Mouse (Mus musculus) lung, embryonic 15.5 days (tissue): ENCODE measurements around the gene Ap1s2. TPM values are rescaled to one million over a fixed set of nuclear protein-coding genes. Genes with fewer than 3 reads are reported as not detected.

Source experiments
- ATAC-seq: fragments of 200-750 bp; cut with Nextera tagmentation; 2 replicates; pipeline ENCODE4 v1.8.0; 2017; ENCODE audit warnings: moderate number of reproducible peaks, borderline replicate concordance; ENCODE audit not compliant: low FRiP score, low TSS enrichment; ENCODE audit errors: extremely low read depth
- H3K27ac ChIP-seq: fragments of 300-500 bp; sonication (generic); 2 replicates; pipeline ENCODE4 v1.5.1; 2015; ENCODE audit warnings: moderate library complexity, mild to moderate bottlenecking, inconsistent platforms
- H3K27me3 ChIP-seq: fragments of 300-500 bp; sonication (generic); 2 replicates; pipeline ENCODE4 v1.6.1; 2015; ENCODE audit warnings: inconsistent platforms
- H3K36me3 ChIP-seq: fragments of 300-500 bp; sonication (generic); 2 replicates; pipeline ENCODE4 v1.6.1; 2015; ENCODE audit warnings: inconsistent platforms
- H3K4me1 ChIP-seq: fragments of 300-500 bp; sonication (generic); 2 replicates; pipeline ENCODE4 v1.6.1; 2015; ENCODE audit warnings: inconsistent platforms
- H3K4me2 ChIP-seq: fragments of 300-500 bp; sonication (generic); 2 replicates; pipeline ENCODE4 v1.6.1; 2015; ENCODE audit warnings: inconsistent platforms, mild to moderate bottlenecking, moderate library complexity
- H3K4me3 ChIP-seq: fragments of 300-500 bp; sonication (generic); 2 replicates; pipeline ENCODE4 v1.5.1; 2015; ENCODE audit warnings: mild to moderate bottlenecking, inconsistent platforms
- H3K9ac ChIP-seq: fragments of 300-500 bp; sonication (generic); 2 replicates; pipeline ENCODE4 v1.6.1; 2015; ENCODE audit warnings: inconsistent platforms
- H3K9me3 ChIP-seq: fragments of 300-500 bp; sonication (generic); 2 replicates; pipeline ENCODE4 v1.6.1; 2016; ENCODE audit warnings: inconsistent platforms
- WGBS: fragments of 180-500 bp; shearing (Covaris S2); methylation state at CpG from one replicate; pipeline ENCODE4 v1.1.7; 2015; 5-methylcytosine and 5-hydroxymethylcytosine counted together
- polyA plus RNA-seq: library from polyadenylated mRNA; unstranded; fragments of >200 nt; fragmentation: Nextera tagmentation; extraction: Ambion mirVana; gene quantifications from 2 replicates; pipeline ENCODE4 v1.2.1, GENCODE M21; 2015

Ap1s2 gene
- polyA plus RNA-seq: 22.3 and 23.2 TPM in 2 replicates

GRCm38 (mm10) chrX:163908337-163909250, at the start of gene Ap1s2:
Gene Ap1s2 (plus strand): TSS chrX:163909017.
- Histone ChIP-seq H3K9me3 (no peaks in the 10 kb centered on the region), H3K4me1 (no peaks in the 10 kb centered on the region), H3K36me3 (no peaks in the 10 kb centered on the region), H3K27me3 (no peaks in the 10 kb centered on the region), H3K4me3 (peak within 1 kb of the TSS; percentile 69), H3K4me2 (peak within 1 kb of the TSS; percentile 58), H3K27ac (peak within 1 kb of the TSS; percentile 78), H3K9ac (peak within 1 kb of the TSS; percentile 56)
- peak; percentile 99 for ATAC-seq
- WGBS: 26% methylated on average over 77 of the region's 80 CpGs

- Histone ChIP-seq H3K9me3 (no peaks in the 10 kb centered on the region), H3K27me3 (no peaks in the 10 kb centered on the region), H3K9ac (no peak overlapping the region), H3K4me3 (no peak overlapping the region), H3K36me3 (no peaks in the 10 kb centered on the region), H3K4me1 (no peaks in the 10 kb centered on the region), H3K4me2 (no peak overlapping the region), H3K27ac (no peak overlapping the region)
- ATAC-seq: no peak
- 72% methylated on average over 5 of the region's 5 CpGs for WGBS
Observed at GRCm38 (mm10) chrX:163867711-163868379, 41.0 kb upstream of the Ap1s2 start.

GRCm38 (mm10) chrX:163868659-163869278, 40.0 kb upstream of the Ap1s2 start:
- H3K9me3 ChIP-seq: no peaks in the 10 kb centered on the region
- no peaks in the 10 kb centered on the region for H3K4me1 ChIP-seq
- ATAC-seq: no peak

GRCm38 (mm10) chrX:163875932-163876331, 32.9 kb upstream of the Ap1s2 start:
- no peak overlapping the region for H3K27ac ChIP-seq
- H3K27me3 ChIP-seq: no peaks in the 10 kb centered on the region
- 77% methylated on average over 3 of the region's 3 CpGs for WGBS
- no peak overlapping the region for H3K4me2 ChIP-seq
- H3K9me3 ChIP-seq: no peaks in the 10 kb centered on the region
- no peak overlapping the region for H3K4me3 ChIP-seq
- no peak overlapping the region for H3K9ac ChIP-seq
- H3K36me3 ChIP-seq: no peaks in the 10 kb centered on the region
- ATAC-seq: no peak
- H3K4me1 ChIP-seq: no peaks in the 10 kb centered on the region

More at GRCm38 (mm10) chrX:163868659-163869278, 40.0 kb upstream of the Ap1s2 start:
- no peak overlapping the region for H3K4me3 ChIP-seq
- no peak overlapping the region for H3K4me2 ChIP-seq
- H3K27me3 ChIP-seq: no peaks in the 10 kb centered on the region
- 76% methylated on average over 11 of the region's 11 CpGs for WGBS
- H3K36me3 ChIP-seq: no peaks in the 10 kb centered on the region
- no peak overlapping the region for H3K9ac ChIP-seq
- no peak overlapping the region for H3K27ac ChIP-seq

GRCm38 (mm10) chrX:163876636-163877035, 32.2 kb upstream of the Ap1s2 start:
- no peaks in the 10 kb centered on the region for H3K27me3 ChIP-seq
- H3K9me3 ChIP-seq: no peaks in the 10 kb centered on the region
- H3K4me1 ChIP-seq: no peaks in the 10 kb centered on the region
- no peak overlapping the region for H3K27ac ChIP-seq
- WGBS: 49% methylated on average over 4 of the region's 4 CpGs
- H3K4me2 ChIP-seq: no peak overlapping the region
- ATAC-seq: no peak
- no peaks in the 10 kb centered on the region for H3K36me3 ChIP-seq
- no peak overlapping the region for H3K4me3 ChIP-seq
- no peak overlapping the region for H3K9ac ChIP-seq

- 58% methylated on average over 6 of the region's 6 CpGs for WGBS
- no peak for ATAC-seq
- H3K4me1 ChIP-seq: no peaks in the 10 kb centered on the region
- no peak overlapping the region for H3K27ac ChIP-seq
- no peaks in the 10 kb centered on the region for H3K36me3 ChIP-seq
- H3K9ac ChIP-seq: no peak overlapping the region
- H3K4me3 ChIP-seq: no peak overlapping the region
- no peaks in the 10 kb centered on the region for H3K27me3 ChIP-seq
- H3K4me2 ChIP-seq: no peak overlapping the region
- H3K9me3 ChIP-seq: no peaks in the 10 kb centered on the region
Observed at GRCm38 (mm10) chrX:163879039-163879438, 29.8 kb upstream of the Ap1s2 start.

GRCm38 (mm10) chrX:163879461-163879860, 29.4 kb upstream of the Ap1s2 start:
- no peak for ATAC-seq
- no peak overlapping the region for H3K4me2 ChIP-seq

GRCm38 (mm10) chrX:163885539-163885981, 23.3 kb upstream of the Ap1s2 start:
- Histone ChIP-seq H3K4me2 (no peak overlapping the region), H3K4me3 (no peak overlapping the region), H3K36me3 (no peaks in the 10 kb centered on the region), H3K9me3 (no peaks in the 10 kb centered on the region), H3K27ac (no peak overlapping the region), H3K27me3 (no peaks in the 10 kb centered on the region), H3K4me1 (no peaks in the 10 kb centered on the region), H3K9ac (no peak overlapping the region)
- WGBS: 74% methylated on average over 4 of the region's 4 CpGs
- no peak for ATAC-seq

More at GRCm38 (mm10) chrX:163879461-163879860, 29.4 kb upstream of the Ap1s2 start:
- Histone ChIP-seq H3K27me3 (no peaks in the 10 kb centered on the region), H3K4me3 (no peak overlapping the region), H3K27ac (no peak overlapping the region), H3K4me1 (no peaks in the 10 kb centered on the region), H3K9ac (no peak overlapping the region), H3K9me3 (no peaks in the 10 kb centered on the region), H3K36me3 (no peaks in the 10 kb centered on the region)
- 35% methylated on average over 5 of the region's 5 CpGs for WGBS

GRCm38 (mm10) chrX:163897354-163897753, 11.5 kb upstream of the Ap1s2 start:
- Histone ChIP-seq H3K4me3 (no peak overlapping the region), H3K9ac (no peak overlapping the region), H3K4me2 (no peak overlapping the region), H3K36me3 (no peaks in the 10 kb centered on the region), H3K9me3 (no peaks in the 10 kb centered on the region), H3K4me1 (no peaks in the 10 kb centered on the region), H3K27me3 (0 out of 2 replicates have a peak, but pooled peaks cover 3% of the 10 kb centered on the region), H3K27ac (no peak overlapping the region)
- WGBS: 48% methylated on average over 1 of the region's 1 CpGs
- no peak for ATAC-seq

- no peaks in the 10 kb centered on the region for H3K36me3 ChIP-seq
- WGBS: 50% methylated on average over 5 of the region's 5 CpGs
- ATAC-seq: no peak
Observed at GRCm38 (mm10) chrX:163899431-163900020, 9.3 kb upstream of the Ap1s2 start.

GRCm38 (mm10) chrX:163906861-163907260, 2.0 kb upstream of the Ap1s2 start:
- Histone ChIP-seq H3K4me1 (no peaks in the 10 kb centered on the region), H3K9ac (no peak overlapping the region), H3K27ac (no peak overlapping the region), H3K9me3 (no peaks in the 10 kb centered on the region), H3K27me3 (0 out of 2 replicates have a peak, but pooled peaks cover under 1% of the 10 kb centered on the region), H3K4me2 (no peak overlapping the region), H3K4me3 (no peak overlapping the region), H3K36me3 (no peaks in the 10 kb centered on the region)
- WGBS: 78% methylated on average over 2 of the region's 2 CpGs
- ATAC-seq: no peak

More at GRCm38 (mm10) chrX:163899431-163900020, 9.3 kb upstream of the Ap1s2 start:
- Histone ChIP-seq H3K4me1 (no peaks in the 10 kb centered on the region), H3K4me3 (no peak overlapping the region), H3K9ac (no peak overlapping the region), H3K4me2 (no peak overlapping the region), H3K27me3 (0 out of 2 replicates have a peak, but pooled peaks cover 3% of the 10 kb centered on the region), H3K9me3 (no peaks in the 10 kb centered on the region), H3K27ac (no peak overlapping the region)
